In the genomic region with DNA sequence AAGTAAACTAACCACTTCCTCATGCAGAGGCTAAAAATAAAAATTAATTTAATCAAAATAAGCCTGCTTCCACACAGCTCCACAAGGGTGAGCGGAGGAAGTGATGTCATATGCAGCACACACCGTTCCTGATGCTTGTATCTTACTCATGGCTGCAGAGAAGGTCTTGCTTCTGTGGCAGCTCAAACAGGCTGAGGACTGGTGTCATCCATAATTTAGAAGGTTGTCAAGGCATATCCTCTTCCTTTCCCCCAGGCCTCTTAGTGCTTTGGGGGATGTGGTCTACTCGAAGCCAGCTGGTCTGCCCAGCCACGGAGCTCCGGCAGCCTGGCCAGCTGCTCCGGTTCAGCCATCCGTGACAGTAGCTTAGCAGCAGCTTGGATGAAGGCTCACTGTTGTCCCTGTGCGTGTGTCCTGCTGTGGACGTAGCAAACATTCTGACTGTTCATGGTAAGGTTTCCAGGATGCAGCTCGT, we compare ENCODE assay signal across 8 mouse cellular contexts. TPM values are rescaled to one million over a fixed set of nuclear protein-coding genes. Genes with fewer than 3 reads are reported as not detected.
DNase-seq lines count a peak whose midpoint lies in the region; ATAC-seq and TF ChIP-seq lines count a peak whose summit lies in the region.

No protein-coding gene starts in this region.

- H3K36me3 ChIP-seq in embryonic facial prominence, embryonic 13.5 days = no peaks in the 10 kb centered on the region
- H3K36me3 ChIP-seq in hindbrain, embryonic 14.5 days (replicated peaks; ENCODE audit: control insufficient read depth, insufficient read depth) = no peaks in the 10 kb centered on the region
- no peaks in the 10 kb centered on the region for H3K36me3 ChIP-seq in neural tube, embryonic 13.5 days

- 0 out of 2 replicates have a peak, but pooled peaks have one; percentile 16 for TF ChIP-seq POLR2A in lung, adult 2 months (IDR thresholded peaks at IDR 0.05; ENCODE audit: borderline replicate concordance, extremely low read depth, low read depth, low read length)

- no peak overlapping the region for H3K9ac ChIP-seq in embryonic facial prominence, embryonic 13.5 days
- H3K9ac ChIP-seq in hindbrain, embryonic 14.5 days = no peak overlapping the region
- no peak overlapping the region for H3K9ac ChIP-seq in neural tube, embryonic 13.5 days

- H3K27ac ChIP-seq in embryonic facial prominence, embryonic 13.5 days = no peak overlapping the region; the same call in 1 of the 2 replicates
- peak overlapping the region; percentile 32; the same call in 1 of the 2 replicates for H3K27ac ChIP-seq in hindbrain, embryonic 14.5 days
- peak overlapping the region; percentile 33; the same call in 1 of the 2 replicates for H3K27ac ChIP-seq in neural tube, embryonic 13.5 days (replicated peaks)

- H3K4me1 ChIP-seq in embryonic facial prominence, embryonic 13.5 days = peaks cover 5% of the 10 kb centered on the region
- peaks cover 15% of the 10 kb centered on the region for H3K4me1 ChIP-seq in hindbrain, embryonic 14.5 days (replicated peaks; ENCODE audit: control insufficient read depth, insufficient read depth, low read length)
- peaks cover 6% of the 10 kb centered on the region for H3K4me1 ChIP-seq in lung, adult 2 months (ENCODE audit: control insufficient read depth, insufficient read depth, low read length)
- H3K4me1 ChIP-seq in neural tube, embryonic 13.5 days (replicated peaks) = peaks cover 15% of the 10 kb centered on the region

- H3K4me3 ChIP-seq in embryonic facial prominence, embryonic 13.5 days = no peak overlapping the region
- H3K4me3 ChIP-seq in hindbrain, embryonic 14.5 days (replicated peaks; ENCODE audit: low read length) = no peak overlapping the region
- H3K4me3 ChIP-seq in lung, adult 2 months (replicated peaks; ENCODE audit: extremely low read depth, low read depth, low read length) = peak overlapping the region; percentile 44
- H3K4me3 ChIP-seq in neural tube, embryonic 13.5 days = no peak overlapping the region

- DNase-seq in cerebellum, postnatal 10 days = peak; percentile 61 to 73
- DNase-seq in cerebellum, adult 11-12 months = no peak
- peak; percentile 35 for DNase-seq in hindbrain, embryonic 14.5 days (ENCODE audit: low spot score)
- DNase-seq in lung, adult 2 months = peak; percentile 14
- DNase-seq in left cerebral cortex, adult 11 months (ENCODE audit: low spot score) = no peak
- no peak for DNase-seq in thymus, postnatal 14 days

- H3K4me2 ChIP-seq in embryonic facial prominence, embryonic 13.5 days = peak overlapping the region; percentile 20; the same call in 1 of the 2 replicates
- peak overlapping the region; percentile 17; the same call in 1 of the 2 replicates for H3K4me2 ChIP-seq in hindbrain, embryonic 14.5 days (replicated peaks)
- H3K4me2 ChIP-seq in neural tube, embryonic 13.5 days = 0 out of 2 replicates have a peak overlapping the region, but pooled peaks have one; percentile 22

- WGBS in embryonic facial prominence, embryonic 13.5 days = 32% methylated on average over 10 of the region's 10 CpGs
- WGBS in hindbrain, embryonic 14.5 days = 26% methylated on average over 10 of the region's 10 CpGs
- WGBS in lung, adult 2 months = 25% methylated on average over 10 of the region's 10 CpGs
- 44% methylated on average over 10 of the region's 10 CpGs for WGBS in neural tube, embryonic 13.5 days

- H3K27me3 ChIP-seq in embryonic facial prominence, embryonic 13.5 days = no peaks in the 10 kb centered on the region
- H3K27me3 ChIP-seq in hindbrain, embryonic 14.5 days (ENCODE audit: control insufficient read depth, insufficient read depth, low read length) = no peaks in the 10 kb centered on the region
- peaks cover 12% of the 10 kb centered on the region for H3K27me3 ChIP-seq in neural tube, embryonic 13.5 days

- no peak for TF ChIP-seq CTCF in lung, adult 2 months (IDR thresholded peaks at IDR 0.05; ENCODE audit: insufficient read depth, low read length)

- no peaks in the 10 kb centered on the region for H3K9me3 ChIP-seq in embryonic facial prominence, embryonic 13.5 days
- H3K9me3 ChIP-seq in hindbrain, embryonic 14.5 days (ENCODE audit: control insufficient read depth, low read length) = no peaks in the 10 kb centered on the region
- H3K9me3 ChIP-seq in neural tube, embryonic 13.5 days = no peaks in the 10 kb centered on the region

- no peak for ATAC-seq in embryonic facial prominence, embryonic 13.5 days (ENCODE audit: insufficient number of reproducible peaks, insufficient read depth, low FRiP score, low TSS enrichment, low read depth)
- ATAC-seq in hindbrain, embryonic 14.5 days (ENCODE audit: low FRiP score) = peak; percentile 87
- peak; percentile 82 for ATAC-seq in neural tube, embryonic 13.5 days (ENCODE audit: low read depth)

RNA-seq across cellular contexts. Expression of a gene that starts 6.6 kb away (rescaled TPM):
- polyA plus RNA-seq in embryonic facial prominence, embryonic 13.5 days (2015; fragmentation: Nextera tagmentation; extraction: Ambion mirVana) = 0.34 and 0.50 TPM in 2 replicates
- 1.5 and 1.7 TPM in 2 replicates for polyA plus RNA-seq in hindbrain, embryonic 14.5 days (2014; fragmentation: Nextera tagmentation; extraction: Ambion mirVana)
- 11.0 and 24.1 TPM in 2 replicates for polyA plus RNA-seq in lung, adult 2 months (2012; rRNA removed)
- polyA plus RNA-seq in neural tube, embryonic 13.5 days (2015; fragmentation: Nextera tagmentation; extraction: Ambion mirVana) = 0.89 and 1.4 TPM in 2 replicates

Comparison
In these comparisons a context has a peak if more than half of its experiments do, and no peak if none do; other contexts are left out.
1. DNase-seq: peak in cerebellum, postnatal 10 days (2 of 2), hindbrain, embryonic 14.5 days (single experiment) and lung, adult 2 months (single experiment); none in cerebellum, adult 11-12 months (single experiment), left cerebral cortex, adult 11 months (single experiment) and thymus, postnatal 14 days (single experiment).
2. Peak in every context shown above with its lines, with median percentiles within 50 percentile points of each other: H3K4me2 ChIP-seq.